Mouse (Mus musculus) T-helper 17 cell (primary cell): Measurements from ENCODE around the gene Tulp2.

Experiments used
- in situ Hi-C, 2 experiments: fragments of 300-600 bp; cut with MboI, MseI; formaldehyde crosslinking; loops; 1 replicate in 1 of 2; 2 replicates in 1 of 2; pipeline ENCODE4 v1.15.1; 2025; ENCODE audit warnings: high pct_unique_total_duplicates in 2 of 2

Gene Tulp2

GRCm38 (mm10) chr7:45486761-45487415 is 5.2 kb downstream of the Tulp2 start, which contains the start of gene Gm45808:
Gm45808 (minus strand) TSS chr7:45486811.
- in situ Hi-C loops, result no loop called here

- in situ Hi-C loops, result no loop called here
These were observed 6.2 kb downstream of the Tulp2 start for GRCm38 (mm10) chr7:45487861-45488292.

- in situ Hi-C loops, result no loop called here
These were observed 6.9 kb downstream of the Tulp2 start, which contains the start of gene Dhdh for GRCm38 (mm10) chr7:45488293-45489204. Dhdh (minus strand) TSS chr7:45488805.

GRCm38 (mm10) chr7:45489578-45489977 is 7.9 kb downstream of the Tulp2 start:
- in situ Hi-C loops, result no loop called here

GRCm38 (mm10) chr7:45490822-45491221 is 9.1 kb downstream of the Tulp2 start:
- in situ Hi-C loops, result no loop called here

- in situ Hi-C loops, result no loop called here
These were observed 9.6 kb downstream of the Tulp2 start for GRCm38 (mm10) chr7:45491264-45491663.

GRCm38 (mm10) chr7:45492225-45492844 is 10.7 kb downstream of the Tulp2 start:
- in situ Hi-C loops, result no loop called here

- in situ Hi-C loops, result no loop called here
These were observed 11.3 kb downstream of the Tulp2 start for GRCm38 (mm10) chr7:45492951-45493350.

GRCm38 (mm10) chr7:45494548-45494947 is 12.9 kb downstream of the Tulp2 start:
- in situ Hi-C loops, result no loop called here

- in situ Hi-C loops, result no loop called here
These were observed 16.8 kb downstream of the Tulp2 start for GRCm38 (mm10) chr7:45498427-45498826.

GRCm38 (mm10) chr7:45507583-45507982 is 25.9 kb downstream of the Tulp2 start:
- in situ Hi-C loops, result no loop called here

GRCm38 (mm10) chr7:45508561-45508960 is 26.9 kb downstream of the Tulp2 start:
- in situ Hi-C loops, result no loop called here

- in situ Hi-C loops, result no loop called here
These were observed 27.7 kb downstream of the Tulp2 start for GRCm38 (mm10) chr7:45509181-45509882.

- in situ Hi-C loops, result no loop called here
These were observed 28.5 kb downstream of the Tulp2 start, which contains the start of gene Nucb1 for GRCm38 (mm10) chr7:45509912-45510787. Nucb1 (minus strand) TSS chr7:45510406.

- in situ Hi-C loops, result no loop called here
These were observed 32.7 kb downstream of the Tulp2 start for GRCm38 (mm10) chr7:45514411-45514810.

GRCm38 (mm10) chr7:45515436-45515835 is 33.8 kb downstream of the Tulp2 start:
- in situ Hi-C loops, result loop anchor here in 1 of 2 experiments (5.0 kb wide), 1 partner anchor 1332 kb away; no protein-coding TSS in a partner anchor

GRCm38 (mm10) chr7:45516846-45517245 is 35.2 kb downstream of the Tulp2 start:
- in situ Hi-C loops, result loop anchor here in 1 of 2 experiments (5.0 kb wide), 1 partner anchor 1330 kb away; no protein-coding TSS in a partner anchor

- in situ Hi-C loops, result loop anchor here in 1 of 2 experiments (5.0 kb wide), 1 partner anchor 1329 kb away; no protein-coding TSS in a partner anchor
These were observed 36.9 kb downstream of the Tulp2 start for GRCm38 (mm10) chr7:45518618-45519017.

- in situ Hi-C loops, result loop anchor here (5.0 to 10.0 kb wide), 2 partner anchors 665 to 1328 kb away; partner anchors contain the start of gene Pnkp (in 1 of the 2)
These were observed 37.9 kb downstream of the Tulp2 start for GRCm38 (mm10) chr7:45519345-45520120.
